In genomic region chr8:93919916-93920589, GRCm38 (mm10) we compare ENCODE assay signal across 14 mouse cellular contexts.
DNase-seq lines count a peak whose midpoint lies in the region; ATAC-seq and TF ChIP-seq lines count a peak whose summit lies in the region.
"Had no signal": no experiment of that assay in that cellular context is flagged by ENCODE, and none has a peak within 500 bp of the region (broad histone marks: within the 10 kb centered on the region; RNA-seq: fewer than 3 reads in every experiment).

No protein-coding gene starts in this region.

- peaks cover 87% of the 10 kb centered on the region for H3K4me1 ChIP-seq in neural tube, embryonic 13.5 days (replicated peaks)
- peaks cover 94% of the 10 kb centered on the region for H3K4me1 ChIP-seq in hindbrain, embryonic 15.5 days (replicated peaks)
- peaks cover 49% of the 10 kb centered on the region for H3K4me1 ChIP-seq in olfactory bulb, adult 2 months (ENCODE audit: control insufficient read depth, insufficient read depth, low read length)

- DNase-seq in neural tube, embryonic 10.5 days (ENCODE audit: extremely low spot score, low spot score), result no peak
- DNase-seq in cerebellum, postnatal 36 days, result peak; percentile 64 to 66
- no peak for DNase-seq in urinary bladder, adult 2 months (ENCODE audit: low spot score)
- no peak for DNase-seq in thymus, postnatal 10 days (ENCODE audit: low spot score in 2 of 2)
- DNase-seq in adrenal gland, adult 2 months, result no peak
- DNase-seq: retina, postnatal 1 day had no signal

- no peaks in the 10 kb centered on the region for H3K9me3 ChIP-seq in neural tube, embryonic 13.5 days
- no peaks in the 10 kb centered on the region for H3K9me3 ChIP-seq in hindbrain, embryonic 15.5 days
- H3K9me3 ChIP-seq: embryonic facial prominence, embryonic 10.5 days; limb, embryonic 12.5 days had no signal

- H3K36me3 ChIP-seq in neural tube, embryonic 13.5 days, result peaks cover 11% of the 10 kb centered on the region; the same call in 1 of the 2 replicates
- no peaks in the 10 kb centered on the region for H3K36me3 ChIP-seq in hindbrain, embryonic 15.5 days
- H3K36me3 ChIP-seq: embryonic facial prominence, embryonic 10.5 days; limb, embryonic 12.5 days had no signal

- 51% methylated on average over 12 of the region's 12 CpGs for WGBS in neural tube, embryonic 13.5 days
- WGBS in hindbrain, embryonic 15.5 days, result 34% methylated on average over 12 of the region's 12 CpGs
- WGBS in olfactory bulb, adult 2 months, result 64% methylated on average over 12 of the region's 12 CpGs

- H3K27me3 ChIP-seq in neural tube, embryonic 13.5 days, result no peaks in the 10 kb centered on the region
- H3K27me3 ChIP-seq in hindbrain, embryonic 15.5 days, result no peaks in the 10 kb centered on the region
- H3K27me3 ChIP-seq: CH12.LX had no signal

- peak overlapping the region; percentile 89 for H3K27ac ChIP-seq in neural tube, embryonic 13.5 days (replicated peaks)
- peak overlapping the region; percentile 81 for H3K27ac ChIP-seq in hindbrain, embryonic 15.5 days (replicated peaks)
- H3K27ac ChIP-seq in olfactory bulb, adult 2 months (ENCODE audit: insufficient read depth, low read depth, low read length), result peak overlapping the region; percentile 18; the same call in 1 of the 2 replicates
- H3K27ac ChIP-seq: limb, embryonic 12.5 days had no signal

- TF ChIP-seq CTCF in olfactory bulb, adult 2 months (IDR thresholded peaks at IDR 0.05; ENCODE audit: insufficient read depth, low read depth, low read length), result no peak

- no peak overlapping the region for H3K4me2 ChIP-seq in neural tube, embryonic 13.5 days
- H3K4me2 ChIP-seq in hindbrain, embryonic 15.5 days, result no peak overlapping the region
- H3K4me2 ChIP-seq: limb, embryonic 12.5 days had no signal

- no peak for ATAC-seq in neural tube, embryonic 13.5 days (ENCODE audit: low read depth)
- ATAC-seq in hindbrain, embryonic 15.5 days (ENCODE audit: low FRiP score, low read depth), result no peak
- ATAC-seq: inflammation-experienced regulatory T-cells, adult 6 months; lung, postnatal 0 days had no signal

- no peak for TF ChIP-seq POLR2A in olfactory bulb, adult 2 months (IDR thresholded peaks at IDR 0.05; ENCODE audit: insufficient read depth, low read depth, low read length)

- no peak overlapping the region for H3K4me3 ChIP-seq in neural tube, embryonic 13.5 days
- no peak overlapping the region for H3K4me3 ChIP-seq in hindbrain, embryonic 15.5 days
- H3K4me3 ChIP-seq in olfactory bulb, adult 2 months (ENCODE audit: insufficient read depth, low read depth, low read length), result no peak overlapping the region
- H3K4me3 ChIP-seq: embryonic facial prominence, embryonic 10.5 days; limb, embryonic 12.5 days had no signal

- no peak overlapping the region for H3K9ac ChIP-seq in neural tube, embryonic 13.5 days
- H3K9ac ChIP-seq in hindbrain, embryonic 15.5 days, result no peak overlapping the region
- H3K9ac ChIP-seq: limb, embryonic 12.5 days had no signal

Comparison
In these comparisons a context has a peak if more than half of its experiments do, and no peak if none do; other contexts are left out.
1. H3K27ac ChIP-seq: peak in every context shown above with its lines; median percentile 89 in neural tube, embryonic 13.5 days; 81 in hindbrain, embryonic 15.5 days; 18 in olfactory bulb, adult 2 months.
2. DNase-seq: peak in cerebellum, postnatal 36 days (2 of 2); none in neural tube, embryonic 10.5 days (single experiment), urinary bladder, adult 2 months (single experiment), thymus, postnatal 10 days (0 of 2) and adrenal gland, adult 2 months (single experiment).